Mouse (Mus musculus): ENCODE measurements around the gene Slc44a2.

- TF ChIP-seq CTCF (IDR thresholded peaks at IDR 0.05; ENCODE audit: low read depth, low read length): no peak
- TF ChIP-seq POLR2A (IDR thresholded peaks at IDR 0.05; ENCODE audit: borderline replicate concordance, low read depth, low read length): no peak
Measured at GRCm38 (mm10) chr9:21290589-21290988, 29.9 kb upstream of the Slc44a2 start.

Measured in bone marrow macrophage, adult 2 months (primary cell).